Mouse (Mus musculus): ENCODE results near the gene Map3k11. TPM values are rescaled to one million over a fixed set of nuclear protein-coding genes. Genes with fewer than 3 reads are reported as not detected.

The Map3k11 gene
- polyA plus RNA-seq, 1 experiment = 72.2 TPM

DNA sequence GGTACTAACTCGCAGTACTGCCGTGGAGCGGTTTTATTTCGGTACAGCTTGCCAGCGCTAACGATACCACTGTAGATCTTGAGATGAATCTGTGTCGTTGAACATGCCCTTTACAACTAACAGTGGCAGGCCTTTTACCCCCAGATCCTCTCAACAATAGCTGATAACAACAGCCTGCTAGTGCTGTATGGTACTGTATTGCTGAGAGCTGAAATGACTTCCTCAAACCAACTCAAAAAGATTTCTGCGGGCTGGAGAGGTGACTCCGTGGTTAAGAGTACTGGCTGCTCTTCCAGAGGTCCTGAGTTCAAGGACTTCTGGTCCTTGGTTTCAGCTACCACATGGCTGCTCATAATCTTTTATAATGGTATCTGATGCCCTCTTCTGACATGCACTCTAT lies 45.8 kb downstream of the Map3k11 start:
- H3K27me3 ChIP-seq (replicated peaks; ENCODE audit: control insufficient read depth, insufficient read depth, low read length) = no peaks in the 10 kb centered on the region
- no peak overlapping the region for H3K4me3 ChIP-seq (ENCODE audit: insufficient read depth, low read depth, low read length)
- 77% methylated on average over 9 of the region's 9 CpGs for WGBS
- H3K36me3 ChIP-seq (ENCODE audit: control insufficient read depth, insufficient read depth, low read length) = no peaks in the 10 kb centered on the region
- H3K27ac ChIP-seq (ENCODE audit: insufficient read depth, low read depth, low read length) = no peak overlapping the region
- H3K4me1 ChIP-seq (ENCODE audit: control insufficient read depth, insufficient read depth, low read length) = peaks cover 8% of the 10 kb centered on the region; the same call in 1 of the 2 replicates
- no peak for DNase-seq
- TF ChIP-seq CTCF (conservative IDR thresholded peaks at IDR 0.05; ENCODE audit: insufficient read depth, insufficient read length, low read depth, low read length) = no peak
- TF ChIP-seq POLR2A (IDR thresholded peaks at IDR 0.05; ENCODE audit: low read depth, low read length) = no peak

DNA sequence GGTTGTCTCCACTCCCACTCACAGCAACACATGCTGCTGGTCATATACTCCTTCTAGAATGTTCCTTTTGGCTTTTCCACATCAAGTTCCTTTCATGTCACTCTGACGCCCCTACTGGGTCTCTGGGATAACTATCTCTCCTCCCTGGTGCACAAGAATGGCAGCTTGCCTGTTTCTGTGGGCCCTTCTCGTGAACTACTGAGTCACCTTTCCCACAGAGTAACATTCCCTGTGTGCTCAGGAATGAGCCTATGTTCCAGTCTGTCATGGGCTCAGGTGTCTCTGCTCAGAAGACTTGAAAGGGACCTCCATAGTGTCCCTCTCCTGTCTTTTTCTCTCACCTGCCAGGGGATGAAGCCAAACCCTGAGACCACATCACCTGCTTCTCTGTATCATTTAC lies 50.9 kb downstream of the Map3k11 start:
- DNase-seq = no peak
- Histone ChIP-seq H3K4me1 (ENCODE audit: control insufficient read depth, insufficient read depth, low read length) (0 out of 2 replicates have a peak, but pooled peaks cover 3% of the 10 kb centered on the region), H3K36me3 (ENCODE audit: control insufficient read depth, insufficient read depth, low read length) (no peaks in the 10 kb centered on the region), H3K27ac (ENCODE audit: insufficient read depth, low read depth, low read length) (no peak overlapping the region), H3K4me3 (ENCODE audit: insufficient read depth, low read depth, low read length) (no peak overlapping the region), H3K27me3 (replicated peaks; ENCODE audit: control insufficient read depth, insufficient read depth, low read length) (no peaks in the 10 kb centered on the region)
- 76% methylated on average over 2 of the region's 2 CpGs for WGBS
- no peak for TF ChIP-seq POLR2A (IDR thresholded peaks at IDR 0.05; ENCODE audit: low read depth, low read length)
- TF ChIP-seq CTCF (conservative IDR thresholded peaks at IDR 0.05; ENCODE audit: insufficient read depth, insufficient read length, low read depth, low read length) = no peak

DNA sequence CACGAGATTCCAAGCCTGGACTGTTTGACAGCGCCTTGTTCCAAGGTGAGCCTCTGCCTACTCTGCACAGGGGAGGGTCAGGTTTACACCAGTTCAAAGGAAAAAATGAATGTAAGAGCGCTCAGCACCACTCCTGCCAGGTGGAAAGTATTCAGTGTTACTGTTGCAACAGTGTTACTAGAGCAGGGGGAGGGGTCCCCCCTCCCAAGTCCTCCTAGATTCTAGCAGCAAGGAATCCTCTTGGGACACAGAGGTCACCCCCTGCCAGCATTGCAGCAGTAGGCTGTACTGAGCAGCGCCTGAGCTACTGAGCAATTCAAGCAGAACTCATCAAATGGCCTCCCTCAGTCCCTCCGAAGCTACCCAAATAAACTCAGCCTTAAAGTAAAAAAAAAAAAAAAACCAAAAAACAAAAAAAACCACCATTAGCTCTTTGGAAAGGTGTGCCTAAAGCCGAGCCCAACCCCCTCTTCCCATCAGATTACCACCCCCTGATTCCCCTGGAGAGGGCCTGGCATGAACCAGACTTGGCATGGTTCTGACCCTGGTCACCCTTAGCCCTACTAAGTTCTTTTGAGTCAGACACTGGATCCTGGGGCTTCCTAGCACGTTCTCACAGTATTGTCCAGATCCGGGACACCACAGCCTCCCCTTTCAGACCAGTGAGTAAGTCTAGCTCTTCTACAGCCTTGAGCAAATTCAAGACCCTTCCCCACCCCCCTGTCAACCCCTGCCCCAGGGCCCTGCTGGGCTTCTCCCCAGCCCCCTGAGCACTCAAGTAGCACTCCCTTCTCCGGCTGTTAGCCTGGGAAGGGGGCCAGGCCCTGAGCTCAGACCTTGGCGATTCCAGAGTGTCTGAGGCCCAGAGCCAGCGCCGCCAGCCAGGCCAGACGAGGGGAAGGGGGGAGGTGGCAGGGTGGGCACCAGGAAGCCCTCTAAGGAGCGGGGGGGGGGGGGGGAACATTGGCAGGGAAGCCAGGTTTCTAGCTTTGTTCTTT lies 52.1 kb downstream of the Map3k11 start, which contains the start of gene Ltbp3:
TSS of gene Ltbp3 (plus strand) at position 585 of the 998 bp plus-strand sequence.
- H3K27ac ChIP-seq (ENCODE audit: insufficient read depth, low read depth, low read length) = peak within 1 kb of the TSS; percentile 67
- H3K4me3 ChIP-seq (ENCODE audit: insufficient read depth, low read depth, low read length) = peak within 1 kb of the TSS; percentile 72
- 52% methylated on average over 11 of the region's 14 CpGs for WGBS
- no peaks in the 10 kb centered on the region for H3K36me3 ChIP-seq (ENCODE audit: control insufficient read depth, insufficient read depth, low read length)
- H3K4me1 ChIP-seq (ENCODE audit: control insufficient read depth, insufficient read depth, low read length) = 0 out of 2 replicates have a peak, but pooled peaks cover 3% of the 10 kb centered on the region
- DNase-seq = peak; percentile 51
- no peak for TF ChIP-seq CTCF (conservative IDR thresholded peaks at IDR 0.05; ENCODE audit: insufficient read depth, insufficient read length, low read depth, low read length)
- no peak for TF ChIP-seq POLR2A (IDR thresholded peaks at IDR 0.05; ENCODE audit: low read depth, low read length)
- no peaks in the 10 kb centered on the region for H3K27me3 ChIP-seq (replicated peaks; ENCODE audit: control insufficient read depth, insufficient read depth, low read length)

DNA sequence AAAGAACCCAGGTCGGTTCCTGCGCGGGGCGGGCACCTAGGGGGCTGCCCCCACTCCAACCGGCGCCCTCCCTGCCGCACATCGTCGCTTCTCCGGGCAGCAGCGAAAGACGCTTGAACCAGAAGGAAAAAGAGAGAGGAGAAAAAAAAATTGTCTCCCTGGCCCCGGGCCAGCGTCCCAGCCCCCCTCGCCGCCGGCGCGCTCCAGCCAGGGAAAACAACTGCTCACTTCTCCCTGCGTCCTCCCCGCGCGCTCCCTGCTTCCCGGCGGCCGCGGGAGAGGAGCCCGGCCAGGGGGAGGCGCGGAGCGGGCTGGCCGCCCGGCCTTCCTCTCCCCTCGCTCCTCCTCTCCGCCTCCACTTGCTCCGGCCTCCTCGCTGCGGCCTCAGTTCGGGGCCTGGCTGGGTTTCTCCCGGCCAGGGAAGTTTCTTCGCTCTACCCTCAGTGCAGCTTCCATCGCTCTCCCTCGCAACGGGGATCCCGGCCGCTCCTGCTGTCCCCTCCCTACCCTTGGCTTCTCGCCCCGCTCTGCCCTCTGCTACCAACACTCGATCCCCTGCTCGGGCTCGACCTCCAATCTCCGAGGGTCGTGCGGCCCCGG lies 53.2 kb downstream of the Map3k11 start:
- WGBS = 2% methylated on average over 54 of the region's 55 CpGs
- Histone ChIP-seq H3K27me3 (replicated peaks; ENCODE audit: control insufficient read depth, insufficient read depth, low read length) (no peaks in the 10 kb centered on the region), H3K4me1 (ENCODE audit: control insufficient read depth, insufficient read depth, low read length) (0 out of 2 replicates have a peak, but pooled peaks cover 3% of the 10 kb centered on the region), H3K36me3 (ENCODE audit: control insufficient read depth, insufficient read depth, low read length) (no peaks in the 10 kb centered on the region), H3K4me3 (ENCODE audit: insufficient read depth, low read depth, low read length) (peak overlapping the region; percentile 72), H3K27ac (ENCODE audit: insufficient read depth, low read depth, low read length) (peak overlapping the region; percentile 67)
- peak; percentile 80 for DNase-seq
- no peak for TF ChIP-seq CTCF (conservative IDR thresholded peaks at IDR 0.05; ENCODE audit: insufficient read depth, insufficient read length, low read depth, low read length)
- no peak for TF ChIP-seq POLR2A (IDR thresholded peaks at IDR 0.05; ENCODE audit: low read depth, low read length)

DNA sequence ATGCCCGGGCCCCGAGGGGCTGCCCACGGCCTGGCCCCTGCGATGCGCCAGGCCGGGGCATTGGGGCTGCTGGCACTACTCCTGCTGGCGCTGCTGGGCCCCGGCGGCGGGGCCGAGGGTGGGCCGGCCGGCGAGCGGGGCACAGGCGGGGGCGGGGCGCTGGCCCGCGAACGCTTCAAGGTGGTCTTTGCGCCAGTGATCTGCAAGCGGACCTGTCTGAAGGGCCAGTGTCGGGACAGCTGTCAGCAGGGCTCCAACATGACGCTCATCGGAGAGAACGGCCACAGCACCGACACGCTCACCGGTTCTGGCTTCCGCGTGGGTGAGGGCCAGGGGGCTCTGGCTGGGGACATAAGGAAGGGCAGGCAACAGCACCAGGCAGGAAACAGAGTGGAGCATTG lies 53.7 kb downstream of the Map3k11 start:
- TF ChIP-seq POLR2A (IDR thresholded peaks at IDR 0.05; ENCODE audit: low read depth, low read length) (no peak), CTCF (conservative IDR thresholded peaks at IDR 0.05; ENCODE audit: insufficient read depth, insufficient read length, low read depth, low read length) (no peak)
- H3K4me1 ChIP-seq (ENCODE audit: control insufficient read depth, insufficient read depth, low read length) = 0 out of 2 replicates have a peak, but pooled peaks cover 3% of the 10 kb centered on the region
- no peaks in the 10 kb centered on the region for H3K36me3 ChIP-seq (ENCODE audit: control insufficient read depth, insufficient read depth, low read length)
- no peak for DNase-seq
- no peaks in the 10 kb centered on the region for H3K27me3 ChIP-seq (replicated peaks; ENCODE audit: control insufficient read depth, insufficient read depth, low read length)
- H3K27ac ChIP-seq (ENCODE audit: insufficient read depth, low read depth, low read length) = peak overlapping the region; percentile 67
- WGBS = 6% methylated on average over 32 of the region's 32 CpGs
- peak overlapping the region; percentile 72 for H3K4me3 ChIP-seq (ENCODE audit: insufficient read depth, low read depth, low read length)

DNA sequence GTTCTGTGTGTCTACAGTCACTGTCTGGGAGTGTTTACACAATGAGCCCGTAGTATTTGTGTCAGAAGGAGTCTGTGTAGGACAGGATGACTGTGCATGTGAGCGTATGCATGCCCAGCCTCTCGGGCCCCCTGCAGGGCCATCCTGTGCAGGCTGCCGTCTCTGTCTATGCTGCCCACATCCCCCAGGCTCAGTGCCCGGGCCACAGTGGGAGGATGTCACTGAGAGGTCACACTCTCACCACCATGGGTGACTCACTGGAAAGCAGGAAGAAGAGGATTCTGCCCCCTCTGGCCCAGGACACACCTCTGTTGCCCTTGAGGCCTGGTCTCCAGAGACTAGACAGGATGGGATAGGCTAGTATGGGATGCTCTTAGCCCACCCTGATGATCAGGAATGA lies 55.0 kb downstream of the Map3k11 start:
- TF ChIP-seq CTCF (conservative IDR thresholded peaks at IDR 0.05; ENCODE audit: insufficient read depth, insufficient read length, low read depth, low read length) (no peak), POLR2A (IDR thresholded peaks at IDR 0.05; ENCODE audit: low read depth, low read length) (no peak)

More for the DNA sequence above, 55.0 kb downstream of the Map3k11 start:
- Histone ChIP-seq H3K27ac (ENCODE audit: insufficient read depth, low read depth, low read length) (peak overlapping the region; percentile 33), H3K36me3 (ENCODE audit: control insufficient read depth, insufficient read depth, low read length) (no peaks in the 10 kb centered on the region), H3K4me3 (ENCODE audit: insufficient read depth, low read depth, low read length) (no peak overlapping the region), H3K4me1 (ENCODE audit: control insufficient read depth, insufficient read depth, low read length) (0 out of 2 replicates have a peak, but pooled peaks cover 3% of the 10 kb centered on the region), H3K27me3 (replicated peaks; ENCODE audit: control insufficient read depth, insufficient read depth, low read length) (no peaks in the 10 kb centered on the region)
- 54% methylated on average over 5 of the region's 5 CpGs for WGBS
- DNase-seq = peak; percentile 43
